Mouse (Mus musculus): ENCODE results near the gene 1700008O03Rik. TPM values are rescaled to one million over a fixed set of nuclear protein-coding genes. Genes with fewer than 3 reads are reported as not detected.

1700008O03Rik gene
- polyA plus RNA-seq, 1 experiment from 2014 or later, result 3.6 TPM

- H3K27ac ChIP-seq (ENCODE audit: low read depth, low read length), result peak overlapping the region; percentile 9; the same call in 1 of the 2 replicates
- WGBS, result 2% methylated on average over 16 of the region's 17 CpGs
These were observed 932 bp downstream of the 1700008O03Rik start for GRCm38 (mm10) chr7:44384716-44385059.

GRCm38 (mm10) chr7:44383980-44384715, 1.5 kb downstream of the 1700008O03Rik start, which contains the start of gene Syt3:
Syt3 (plus strand) TSS chr7:44384102.
- H3K9ac ChIP-seq (ENCODE audit: low read depth, low read length), result peak within 1 kb of the TSS; percentile 81
- H3K4me2 ChIP-seq (ENCODE audit: low read length), result peak within 1 kb of the TSS; percentile 93
- H3K27me3 ChIP-seq (replicated peaks; ENCODE audit: control insufficient read depth, insufficient read depth, low read length), result no peaks in the 10 kb centered on the region
- H3K9me3 ChIP-seq (ENCODE audit: control insufficient read depth, low read length), result no peaks in the 10 kb centered on the region
- peaks cover 8% of the 10 kb centered on the region for H3K4me1 ChIP-seq (ENCODE audit: control insufficient read depth, insufficient read depth, low read depth, low read length)
- H3K36me3 ChIP-seq (ENCODE audit: control insufficient read depth, insufficient read depth, low read length), result no peaks in the 10 kb centered on the region
- peak within 1 kb of the TSS; percentile 54 for H3K4me3 ChIP-seq (ENCODE audit: low read length)
- H3K27ac ChIP-seq (ENCODE audit: low read depth, low read length), result peak within 1 kb of the TSS; percentile 74
- peak; percentile 91 for ATAC-seq
- WGBS, result 0% methylated on average over 22 of the region's 33 CpGs

More at GRCm38 (mm10) chr7:44384716-44385059, 932 bp downstream of the 1700008O03Rik start:
- ATAC-seq, result peak; percentile 71
- H3K4me2 ChIP-seq (ENCODE audit: low read length), result peak overlapping the region; percentile 93
- H3K9ac ChIP-seq (ENCODE audit: low read depth, low read length), result peak overlapping the region; percentile 81
- H3K27me3 ChIP-seq (replicated peaks; ENCODE audit: control insufficient read depth, insufficient read depth, low read length), result no peaks in the 10 kb centered on the region
- H3K4me1 ChIP-seq (ENCODE audit: control insufficient read depth, insufficient read depth, low read depth, low read length), result peaks cover 8% of the 10 kb centered on the region
- peak overlapping the region; percentile 54 for H3K4me3 ChIP-seq (ENCODE audit: low read length)
- no peaks in the 10 kb centered on the region for H3K36me3 ChIP-seq (ENCODE audit: control insufficient read depth, insufficient read depth, low read length)
- no peaks in the 10 kb centered on the region for H3K9me3 ChIP-seq (ENCODE audit: control insufficient read depth, low read length)

GRCm38 (mm10) chr7:44382541-44382940, 3.1 kb downstream of the 1700008O03Rik start:
- Histone ChIP-seq H3K4me1 (ENCODE audit: control insufficient read depth, insufficient read depth, low read depth, low read length) (peaks cover 8% of the 10 kb centered on the region), H3K9me3 (ENCODE audit: control insufficient read depth, low read length) (no peaks in the 10 kb centered on the region), H3K9ac (ENCODE audit: low read depth, low read length) (no peak overlapping the region), H3K4me2 (ENCODE audit: low read length) (no peak overlapping the region), H3K27me3 (replicated peaks; ENCODE audit: control insufficient read depth, insufficient read depth, low read length) (no peaks in the 10 kb centered on the region), H3K27ac (ENCODE audit: low read depth, low read length) (peak overlapping the region; percentile 72), H3K4me3 (ENCODE audit: low read length) (no peak overlapping the region), H3K36me3 (ENCODE audit: control insufficient read depth, insufficient read depth, low read length) (no peaks in the 10 kb centered on the region)
- ATAC-seq, result peak; percentile 45
- WGBS, result 48% methylated on average over 12 of the region's 12 CpGs

GRCm38 (mm10) chr7:44378290-44378689, 7.3 kb downstream of the 1700008O03Rik start:
- Histone ChIP-seq H3K4me2 (ENCODE audit: low read length) (no peak overlapping the region), H3K9ac (ENCODE audit: low read depth, low read length) (no peak overlapping the region), H3K27me3 (replicated peaks; ENCODE audit: control insufficient read depth, insufficient read depth, low read length) (no peaks in the 10 kb centered on the region), H3K9me3 (ENCODE audit: control insufficient read depth, low read length) (no peaks in the 10 kb centered on the region), H3K27ac (ENCODE audit: low read depth, low read length) (0 out of 2 replicates have a peak overlapping the region, but pooled peaks have one; percentile 12), H3K4me3 (ENCODE audit: low read length) (no peak overlapping the region), H3K4me1 (ENCODE audit: control insufficient read depth, insufficient read depth, low read depth, low read length) (peaks cover 12% of the 10 kb centered on the region), H3K36me3 (ENCODE audit: control insufficient read depth, insufficient read depth, low read length) (no peaks in the 10 kb centered on the region)
- WGBS, result 42% methylated on average over 4 of the region's 4 CpGs
- no peak for ATAC-seq

GRCm38 (mm10) chr7:44375793-44376192, 9.8 kb downstream of the 1700008O03Rik start:
- Histone ChIP-seq H3K4me3 (ENCODE audit: low read length) (no peak overlapping the region), H3K27me3 (replicated peaks; ENCODE audit: control insufficient read depth, insufficient read depth, low read length) (no peaks in the 10 kb centered on the region), H3K4me2 (ENCODE audit: low read length) (no peak overlapping the region), H3K36me3 (ENCODE audit: control insufficient read depth, insufficient read depth, low read length) (no peaks in the 10 kb centered on the region), H3K4me1 (ENCODE audit: control insufficient read depth, insufficient read depth, low read depth, low read length) (peaks cover 15% of the 10 kb centered on the region), H3K27ac (ENCODE audit: low read depth, low read length) (no peak overlapping the region), H3K9ac (ENCODE audit: low read depth, low read length) (no peak overlapping the region), H3K9me3 (ENCODE audit: control insufficient read depth, low read length) (no peaks in the 10 kb centered on the region)
- ATAC-seq, result no peak
- WGBS, result 58% methylated on average over 3 of the region's 3 CpGs

GRCm38 (mm10) chr7:44375207-44375606, 10.4 kb downstream of the 1700008O03Rik start:
- no peaks in the 10 kb centered on the region for H3K36me3 ChIP-seq (ENCODE audit: control insufficient read depth, insufficient read depth, low read length)
- H3K4me1 ChIP-seq (ENCODE audit: control insufficient read depth, insufficient read depth, low read depth, low read length), result peaks cover 15% of the 10 kb centered on the region
- peak overlapping the region; percentile 65 for H3K4me3 ChIP-seq (ENCODE audit: low read length)
- peak overlapping the region; percentile 79 for H3K9ac ChIP-seq (ENCODE audit: low read depth, low read length)
- 4% methylated on average over 10 of the region's 10 CpGs for WGBS
- H3K9me3 ChIP-seq (ENCODE audit: control insufficient read depth, low read length), result no peaks in the 10 kb centered on the region
- no peak for ATAC-seq
- peak overlapping the region; percentile 88 for H3K27ac ChIP-seq (ENCODE audit: low read depth, low read length)
- peak overlapping the region; percentile 94 for H3K4me2 ChIP-seq (ENCODE audit: low read length)
- H3K27me3 ChIP-seq (replicated peaks; ENCODE audit: control insufficient read depth, insufficient read depth, low read length), result no peaks in the 10 kb centered on the region

- H3K36me3 ChIP-seq (ENCODE audit: control insufficient read depth, insufficient read depth, low read length), result no peaks in the 10 kb centered on the region
- H3K27me3 ChIP-seq (replicated peaks; ENCODE audit: control insufficient read depth, insufficient read depth, low read length), result no peaks in the 10 kb centered on the region
- WGBS, result under 1% methylated on average over 5 of the region's 5 CpGs
- H3K27ac ChIP-seq (ENCODE audit: low read depth, low read length), result peak overlapping the region; percentile 88
- H3K4me2 ChIP-seq (ENCODE audit: low read length), result peak overlapping the region; percentile 94
- ATAC-seq, result peak; percentile 15
- peak overlapping the region; percentile 79 for H3K9ac ChIP-seq (ENCODE audit: low read depth, low read length)
- H3K4me3 ChIP-seq (ENCODE audit: low read length), result peak overlapping the region; percentile 65
- no peaks in the 10 kb centered on the region for H3K9me3 ChIP-seq (ENCODE audit: control insufficient read depth, low read length)
- peaks cover 15% of the 10 kb centered on the region for H3K4me1 ChIP-seq (ENCODE audit: control insufficient read depth, insufficient read depth, low read depth, low read length)
These were observed 10.9 kb downstream of the 1700008O03Rik start for GRCm38 (mm10) chr7:44374756-44375155.

GRCm38 (mm10) chr7:44373889-44374652, 11.5 kb downstream of the 1700008O03Rik start:
- peak overlapping the region; percentile 88 for H3K27ac ChIP-seq (ENCODE audit: low read depth, low read length)
- peak overlapping the region; percentile 79 for H3K9ac ChIP-seq (ENCODE audit: low read depth, low read length)
- ATAC-seq, result peak; percentile 95
- H3K4me2 ChIP-seq (ENCODE audit: low read length), result peak overlapping the region; percentile 94
- H3K36me3 ChIP-seq (ENCODE audit: control insufficient read depth, insufficient read depth, low read length), result no peaks in the 10 kb centered on the region
- H3K4me1 ChIP-seq (ENCODE audit: control insufficient read depth, insufficient read depth, low read depth, low read length), result peaks cover 15% of the 10 kb centered on the region
- peak overlapping the region; percentile 65 for H3K4me3 ChIP-seq (ENCODE audit: low read length)
- H3K27me3 ChIP-seq (replicated peaks; ENCODE audit: control insufficient read depth, insufficient read depth, low read length), result no peaks in the 10 kb centered on the region
- H3K9me3 ChIP-seq (ENCODE audit: control insufficient read depth, low read length), result no peaks in the 10 kb centered on the region
- 1% methylated on average over 19 of the region's 19 CpGs for WGBS

GRCm38 (mm10) chr7:44373460-44373859, 12.2 kb downstream of the 1700008O03Rik start:
- H3K9me3 ChIP-seq (ENCODE audit: control insufficient read depth, low read length), result no peaks in the 10 kb centered on the region
- peaks cover 15% of the 10 kb centered on the region for H3K4me1 ChIP-seq (ENCODE audit: control insufficient read depth, insufficient read depth, low read depth, low read length)
- H3K36me3 ChIP-seq (ENCODE audit: control insufficient read depth, insufficient read depth, low read length), result no peaks in the 10 kb centered on the region
- H3K4me2 ChIP-seq (ENCODE audit: low read length), result peak overlapping the region; percentile 94
- peak overlapping the region; percentile 17; the same call in 1 of the 2 replicates for H3K27ac ChIP-seq (ENCODE audit: low read depth, low read length)
- no peak for ATAC-seq
- peak overlapping the region; percentile 54 for H3K9ac ChIP-seq (ENCODE audit: low read depth, low read length)
- H3K27me3 ChIP-seq (replicated peaks; ENCODE audit: control insufficient read depth, insufficient read depth, low read length), result no peaks in the 10 kb centered on the region
- peak overlapping the region; percentile 65 for H3K4me3 ChIP-seq (ENCODE audit: low read length)
- 11% methylated on average over 7 of the region's 7 CpGs for WGBS

Data from hindbrain, embryonic 16.5 days (tissue).